Mouse (Mus musculus) v-Abl transformed pro-B cells (cell line): Measurements from ENCODE around the gene Rpl26.

ENCODE experiments used
- in situ Hi-C, 2 experiments: fragments of 400-800 bp; cut with MboI; formaldehyde crosslinking; loops; one replicate each; pipeline ENCODE4 v1.15.1; 2025; ENCODE audit not compliant: unreplicated experiment in 2 of 2

The Rpl26 gene

GRCm38 (mm10) chr11:68888253-68888652 is 13.1 kb upstream of the Rpl26 start, which contains the start of gene Rnf222:
Gene Rnf222 (plus strand): TSS chr11:68888553.
- in situ Hi-C loops = no loop called here

GRCm38 (mm10) chr11:68888653-68889052 is 12.7 kb upstream of the Rpl26 start:
- in situ Hi-C loops = no loop called here

GRCm38 (mm10) chr11:68890625-68891024 is 10.8 kb upstream of the Rpl26 start:
- in situ Hi-C loops = no loop called here

- in situ Hi-C loops = no loop called here
Measured at GRCm38 (mm10) chr11:68891823-68892222, 9.6 kb upstream of the Rpl26 start.

GRCm38 (mm10) chr11:68892233-68892832 is 9.1 kb upstream of the Rpl26 start:
- in situ Hi-C loops = no loop called here

- in situ Hi-C loops = no loop called here
Measured at GRCm38 (mm10) chr11:68893911-68894464, 7.4 kb upstream of the Rpl26 start.

GRCm38 (mm10) chr11:68896247-68896646 is 5.1 kb upstream of the Rpl26 start:
- in situ Hi-C loops = no loop called here

GRCm38 (mm10) chr11:68897120-68897519 is 4.3 kb upstream of the Rpl26 start:
- in situ Hi-C loops = no loop called here

GRCm38 (mm10) chr11:68897838-68898237 is 3.5 kb upstream of the Rpl26 start:
- in situ Hi-C loops = no loop called here

GRCm38 (mm10) chr11:68898790-68899189 is 2.6 kb upstream of the Rpl26 start:
- in situ Hi-C loops = no loop called here

- in situ Hi-C loops = loop anchor here in 1 of 2 experiments (5.0 to 10.0 kb wide), 2 partner anchors 82 to 225 kb away; partner anchors contain the start of genes 9130213A22Rik, Aloxe3 and Hes7
Measured at GRCm38 (mm10) chr11:68899815-68900214, 1.6 kb upstream of the Rpl26 start.

GRCm38 (mm10) chr11:68900519-68901350 is 648 bp upstream of the Rpl26 start:
- in situ Hi-C loops = loop anchor here in 1 of 2 experiments (5.0 to 10.0 kb wide), 2 partner anchors 82 to 224 kb away; partner anchors contain the start of genes 9130213A22Rik, Aloxe3 and Hes7

GRCm38 (mm10) chr11:68902047-68902364 is 623 bp downstream of the Rpl26 start:
- in situ Hi-C loops = loop anchor here in 1 of 2 experiments (5.0 to 10.0 kb wide), 2 partner anchors 80 to 223 kb away; partner anchors contain the start of genes 9130213A22Rik, Aloxe3 and Hes7

- in situ Hi-C loops = loop anchor here in 1 of 2 experiments (5.0 to 10.0 kb wide), 2 partner anchors 80 to 222 kb away; partner anchors contain the start of genes 9130213A22Rik, Aloxe3 and Hes7
Measured at GRCm38 (mm10) chr11:68902367-68902766, 984 bp downstream of the Rpl26 start.

- in situ Hi-C loops = loop anchor here in 1 of 2 experiments (5.0 to 10.0 kb wide), 2 partner anchors 79 to 222 kb away; partner anchors contain the start of genes 9130213A22Rik, Aloxe3 and Hes7
Measured at GRCm38 (mm10) chr11:68902823-68903222, 1.4 kb downstream of the Rpl26 start.

- in situ Hi-C loops = loop anchor here in 1 of 2 experiments (5.0 to 10.0 kb wide), 2 partner anchors 79 to 221 kb away; partner anchors contain the start of genes 9130213A22Rik, Aloxe3 and Hes7
Measured at GRCm38 (mm10) chr11:68903775-68904174, 2.4 kb downstream of the Rpl26 start.

- in situ Hi-C loops = loop anchor here (5.0 to 10.0 kb wide), 6 partner anchors 78 to 223 kb away; partner anchors contain the start of genes Aloxe3 (in 2 of the 2), 9130213A22Rik (in 1 of the 2) and Hes7 (in 1 of the 2)
Measured at GRCm38 (mm10) chr11:68904375-68905137, 3.2 kb downstream of the Rpl26 start.

- in situ Hi-C loops = loop anchor here (5.0 to 10.0 kb wide), 5 partner anchors 82 to 222 kb away; partner anchors contain the start of genes Aloxe3 (in 2 of the 2), 9130213A22Rik (in 1 of the 2) and Hes7 (in 1 of the 2)
Measured at GRCm38 (mm10) chr11:68905138-68905531, 3.8 kb downstream of the Rpl26 start.

GRCm38 (mm10) chr11:68905665-68906460 is 4.5 kb downstream of the Rpl26 start:
- in situ Hi-C loops = loop anchor here (5.0 to 10.0 kb wide), 5 partner anchors 81 to 221 kb away; partner anchors contain the start of genes Aloxe3 (in 2 of the 2), 9130213A22Rik (in 1 of the 2) and Hes7 (in 1 of the 2)
